Mouse (Mus musculus) macrophage (primary cell): ENCODE measurements around the gene 1700030K09Rik. TPM values are rescaled to one million over a fixed set of nuclear protein-coding genes. Genes with fewer than 3 reads are reported as not detected.
A peak's percentile ranks its signal among the peaks of the same experiment; 100 is the strongest.

Source experiments
- H3K27ac ChIP-seq: fragments of 350-480 bp; formaldehyde crosslinking; 2 replicates; pipeline ENCODE4 v1.9.0; 2021
- H3K36me3 ChIP-seq: fragments of 350-480 bp; formaldehyde crosslinking; 2 replicates; pipeline ENCODE4 v1.9.0; 2021; ENCODE audit errors: inconsistent target
- H3K4me3 ChIP-seq: fragments of 350-480 bp; formaldehyde crosslinking; 2 replicates; pipeline ENCODE4 v1.9.0; 2021; ENCODE audit errors: inconsistent target
- H3K79me2 ChIP-seq: fragments of 350-480 bp; formaldehyde crosslinking; 2 replicates; pipeline ENCODE4 v1.9.0; 2021; ENCODE audit errors: inconsistent target
- WGBS: methylation state at CpG from one replicate; pipeline ENCODE4 v1.1.7; 2026; ENCODE audit warnings: inconsistent platforms; ENCODE audit not compliant: missing documents; 5-methylcytosine and 5-hydroxymethylcytosine counted together
- polyA plus RNA-seq: library from polyadenylated mRNA; stranded (reverse); fragments of 250-400 nt; gene quantifications from 3 replicates; pipeline ENCODE4 v1.2.4, GENCODE M21; 2018; ENCODE audit warnings: inconsistent platforms

1700030K09Rik gene
- polyA plus RNA-seq, 1 experiment from 2014 or later = 2.4 TPM

GRCm38 (mm10) chr8:72438248-72439015, 5.2 kb upstream of the 1700030K09Rik start:
- H3K36me3 ChIP-seq = no peaks in the 10 kb centered on the region
- no peaks in the 10 kb centered on the region for H3K79me2 ChIP-seq
- H3K27ac ChIP-seq = no peak overlapping the region
- WGBS = 93% methylated on average over 8 of the region's 8 CpGs
- H3K4me3 ChIP-seq = no peak overlapping the region

GRCm38 (mm10) chr8:72443994-72444350, 292 bp downstream of the 1700030K09Rik start:
- H3K79me2 ChIP-seq = no peaks in the 10 kb centered on the region
- 37% methylated on average over 6 of the region's 6 CpGs for WGBS
- peak overlapping the region; percentile 32 for H3K27ac ChIP-seq
- peak overlapping the region; percentile 40 for H3K4me3 ChIP-seq
- H3K36me3 ChIP-seq = peaks cover 9% of the 10 kb centered on the region; the same call in 1 of the 2 replicates

- no peak overlapping the region for H3K4me3 ChIP-seq
- no peak overlapping the region for H3K27ac ChIP-seq
- WGBS = 83% methylated on average over 6 of the region's 6 CpGs
- H3K79me2 ChIP-seq = no peaks in the 10 kb centered on the region
- H3K36me3 ChIP-seq = peaks cover 15% of the 10 kb centered on the region; the same call in 1 of the 2 replicates
These were observed 1.4 kb downstream of the 1700030K09Rik start for GRCm38 (mm10) chr8:72445071-72445470.

- Histone ChIP-seq H3K79me2 (no peaks in the 10 kb centered on the region), H3K36me3 (peaks cover 49% of the 10 kb centered on the region), H3K27ac (no peak overlapping the region), H3K4me3 (no peak overlapping the region)
- 93% methylated on average over 8 of the region's 8 CpGs for WGBS
These were observed 7.8 kb downstream of the 1700030K09Rik start for GRCm38 (mm10) chr8:72451516-72451915.

- no peaks in the 10 kb centered on the region for H3K79me2 ChIP-seq
- H3K36me3 ChIP-seq = peaks cover 40% of the 10 kb centered on the region
- WGBS = 100% methylated on average over 2 of the region's 2 CpGs
- H3K27ac ChIP-seq = no peak overlapping the region
- H3K4me3 ChIP-seq = no peak overlapping the region
These were observed 10.2 kb downstream of the 1700030K09Rik start for GRCm38 (mm10) chr8:72453904-72454303.

GRCm38 (mm10) chr8:72455317-72455716, 11.6 kb downstream of the 1700030K09Rik start:
- Histone ChIP-seq H3K4me3 (no peak overlapping the region), H3K79me2 (no peaks in the 10 kb centered on the region), H3K36me3 (peaks cover 42% of the 10 kb centered on the region), H3K27ac (no peak overlapping the region)
- 98% methylated on average over 4 of the region's 4 CpGs for WGBS

- Histone ChIP-seq H3K36me3 (peaks cover 53% of the 10 kb centered on the region), H3K27ac (no peak overlapping the region), H3K79me2 (no peaks in the 10 kb centered on the region), H3K4me3 (no peak overlapping the region)
- WGBS = 94% methylated on average over 3 of the region's 3 CpGs
These were observed 14.1 kb downstream of the 1700030K09Rik start for GRCm38 (mm10) chr8:72457806-72458205.

- no peak overlapping the region for H3K27ac ChIP-seq
- peaks cover 55% of the 10 kb centered on the region for H3K36me3 ChIP-seq
- no peak overlapping the region for H3K4me3 ChIP-seq
- WGBS = 98% methylated on average over 6 of the region's 6 CpGs
- no peaks in the 10 kb centered on the region for H3K79me2 ChIP-seq
These were observed 14.8 kb downstream of the 1700030K09Rik start for GRCm38 (mm10) chr8:72458457-72458856.

- Histone ChIP-seq H3K79me2 (no peaks in the 10 kb centered on the region), H3K4me3 (no peak overlapping the region), H3K36me3 (peaks cover 61% of the 10 kb centered on the region), H3K27ac (no peak overlapping the region)
- 93% methylated on average over 4 of the region's 4 CpGs for WGBS
These were observed 16.3 kb downstream of the 1700030K09Rik start for GRCm38 (mm10) chr8:72459881-72460533.

GRCm38 (mm10) chr8:72464211-72464610, 20.5 kb downstream of the 1700030K09Rik start:
- 96% methylated on average over 10 of the region's 10 CpGs for WGBS
- Histone ChIP-seq H3K79me2 (no peaks in the 10 kb centered on the region), H3K27ac (no peak overlapping the region), H3K4me3 (no peak overlapping the region), H3K36me3 (peaks cover 93% of the 10 kb centered on the region)

GRCm38 (mm10) chr8:72469243-72469642, 25.6 kb downstream of the 1700030K09Rik start:
- H3K27ac ChIP-seq = no peak overlapping the region
- 96% methylated on average over 2 of the region's 2 CpGs for WGBS

GRCm38 (mm10) chr8:72469984-72470383, 26.3 kb downstream of the 1700030K09Rik start:
- H3K36me3 ChIP-seq = peaks cover 66% of the 10 kb centered on the region
- no peak overlapping the region for H3K27ac ChIP-seq
- 93% methylated on average over 8 of the region's 8 CpGs for WGBS
- H3K79me2 ChIP-seq = peaks cover 46% of the 10 kb centered on the region
- no peak overlapping the region for H3K4me3 ChIP-seq

More at GRCm38 (mm10) chr8:72469243-72469642, 25.6 kb downstream of the 1700030K09Rik start:
- Histone ChIP-seq H3K79me2 (peaks cover 44% of the 10 kb centered on the region), H3K4me3 (no peak overlapping the region), H3K36me3 (peaks cover 72% of the 10 kb centered on the region)

GRCm38 (mm10) chr8:72470684-72471083, 27.0 kb downstream of the 1700030K09Rik start:
- Histone ChIP-seq H3K4me3 (no peak overlapping the region), H3K79me2 (peaks cover 46% of the 10 kb centered on the region), H3K36me3 (peaks cover 59% of the 10 kb centered on the region), H3K27ac (no peak overlapping the region)
- WGBS = 96% methylated on average over 7 of the region's 7 CpGs

GRCm38 (mm10) chr8:72474826-72475546, 31.3 kb downstream of the 1700030K09Rik start, which contains the start of gene Cherp:
Gene Cherp, minus strand, starts transcription at chr8:72475226.
- H3K27ac ChIP-seq = peak within 1 kb of the TSS; percentile 69
- H3K4me3 ChIP-seq = peak within 1 kb of the TSS; percentile 83
- peaks cover 61% of the 10 kb centered on the region for H3K79me2 ChIP-seq
- WGBS = under 1% methylated on average over 75 of the region's 80 CpGs
- peaks cover 20% of the 10 kb centered on the region for H3K36me3 ChIP-seq
